Mouse (Mus musculus) midbrain, embryonic 16.5 days (tissue): ENCODE results near the gene Srl. TPM values are rescaled to one million over a fixed set of nuclear protein-coding genes. Genes with fewer than 3 reads are reported as not detected.

ENCODE experiments used
- ATAC-seq: fragments of 200-750 bp; cut with Nextera tagmentation; 2 replicates; pipeline ENCODE4 v1.8.0; 2017; ENCODE audit warnings: moderate TSS enrichment
- H3K27ac ChIP-seq: fragments of 300-500 bp; sonication (generic); 2 replicates; pipeline ENCODE4 v1.5.1; 2014; ENCODE audit warnings: mild to moderate bottlenecking, low read length, mixed read lengths
- H3K27me3 ChIP-seq: fragments of 300-500 bp; sonication (generic); 2 replicates; pipeline ENCODE4 v1.6.1; 2014; ENCODE audit warnings: low read depth, low read length, mixed read lengths; ENCODE audit not compliant: control insufficient read depth, insufficient read depth
- H3K36me3 ChIP-seq: fragments of 300-500 bp; sonication (generic); 2 replicates; pipeline ENCODE4 v1.6.1; 2014; ENCODE audit warnings: mild to moderate bottlenecking, low read length, moderate library complexity, mixed read lengths; ENCODE audit not compliant: control insufficient read depth, insufficient read depth
- H3K4me1 ChIP-seq: fragments of 300-500 bp; sonication (generic); 2 replicates; pipeline ENCODE4 v1.6.1; 2014; ENCODE audit warnings: mild to moderate bottlenecking, low read length, mixed read lengths; ENCODE audit not compliant: control insufficient read depth, insufficient read depth
- H3K4me2 ChIP-seq: fragments of 300-500 bp; sonication (generic); 2 replicates; pipeline ENCODE4 v1.6.1; 2014; ENCODE audit warnings: mild to moderate bottlenecking, low read length, mixed read lengths
- H3K4me3 ChIP-seq: fragments of 300-500 bp; sonication (generic); 2 replicates; pipeline ENCODE4 v1.5.1; 2014; ENCODE audit warnings: low read depth, mild to moderate bottlenecking, low read length, moderate library complexity, mixed read lengths
- H3K9ac ChIP-seq: fragments of 300-500 bp; sonication (generic); 2 replicates; pipeline ENCODE4 v1.6.1; 2014; ENCODE audit warnings: low read depth, low read length, mixed read lengths
- H3K9me3 ChIP-seq: fragments of 300-500 bp; sonication (generic); replicated peaks from 2 replicates; pipeline ENCODE4 v1.6.1; 2014; ENCODE audit warnings: mild to moderate bottlenecking, low read length, mixed read lengths; ENCODE audit not compliant: control insufficient read depth, poor library complexity, severe bottlenecking
- WGBS: fragments of 180-500 bp; shearing (Covaris S2); extraction: QIAGEN DNeasy Blood & Tissue Kit; methylation state at CpG from one replicate; pipeline ENCODE4 v1.1.7; 2014; 5-methylcytosine and 5-hydroxymethylcytosine counted together
- polyA plus RNA-seq: library from polyadenylated mRNA; unstranded; fragments of >200 nt; fragmentation: Nextera tagmentation; extraction: Ambion mirVana; gene quantifications from 2 replicates; pipeline ENCODE4 v1.2.1, GENCODE M21; 2015

Gene Srl
- polyA plus RNA-seq, 1 experiment from 2014 or later: 23.0 TPM

GRCm38 (mm10) chr16:4578630-4579029 lies 37.0 kb upstream of the Srl start:
- no peak for ATAC-seq
- Histone ChIP-seq H3K9me3 (no peaks in the 10 kb centered on the region), H3K4me1 (no peaks in the 10 kb centered on the region), H3K27me3 (no peaks in the 10 kb centered on the region), H3K4me3 (no peak overlapping the region), H3K27ac (no peak overlapping the region), H3K4me2 (no peak overlapping the region), H3K36me3 (no peaks in the 10 kb centered on the region), H3K9ac (no peak overlapping the region)
- 82% methylated on average over 7 of the region's 7 CpGs for WGBS

- Histone ChIP-seq H3K9me3 (no peaks in the 10 kb centered on the region), H3K36me3 (no peaks in the 10 kb centered on the region), H3K27ac (no peak overlapping the region), H3K4me2 (no peak overlapping the region), H3K4me1 (no peaks in the 10 kb centered on the region), H3K4me3 (no peak overlapping the region), H3K9ac (no peak overlapping the region), H3K27me3 (no peaks in the 10 kb centered on the region)
- WGBS: 53% methylated on average over 2 of the region's 2 CpGs
- no peak for ATAC-seq
Measured at GRCm38 (mm10) chr16:4576873-4577272, 35.3 kb upstream of the Srl start.

GRCm38 (mm10) chr16:4576038-4576437 lies 34.4 kb upstream of the Srl start:
- H3K9ac ChIP-seq: no peak overlapping the region
- H3K27ac ChIP-seq: no peak overlapping the region
- H3K27me3 ChIP-seq: no peaks in the 10 kb centered on the region
- H3K4me1 ChIP-seq: no peaks in the 10 kb centered on the region
- 53% methylated on average over 2 of the region's 2 CpGs for WGBS
- no peak overlapping the region for H3K4me3 ChIP-seq
- no peaks in the 10 kb centered on the region for H3K9me3 ChIP-seq
- H3K36me3 ChIP-seq: no peaks in the 10 kb centered on the region
- no peak for ATAC-seq
- no peak overlapping the region for H3K4me2 ChIP-seq

GRCm38 (mm10) chr16:4570737-4571136 lies 29.1 kb upstream of the Srl start:
- no peak overlapping the region for H3K27ac ChIP-seq
- H3K9ac ChIP-seq: no peak overlapping the region
- no peaks in the 10 kb centered on the region for H3K9me3 ChIP-seq
- ATAC-seq: no peak
- no peaks in the 10 kb centered on the region for H3K27me3 ChIP-seq
- H3K4me2 ChIP-seq: no peak overlapping the region
- 70% methylated on average over 4 of the region's 4 CpGs for WGBS
- no peaks in the 10 kb centered on the region for H3K36me3 ChIP-seq
- no peak overlapping the region for H3K4me3 ChIP-seq
- no peaks in the 10 kb centered on the region for H3K4me1 ChIP-seq

- WGBS: 16% methylated on average over 4 of the region's 4 CpGs
- no peak overlapping the region for H3K27ac ChIP-seq
- no peaks in the 10 kb centered on the region for H3K27me3 ChIP-seq
- no peak overlapping the region for H3K4me2 ChIP-seq
- no peaks in the 10 kb centered on the region for H3K4me1 ChIP-seq
- no peaks in the 10 kb centered on the region for H3K9me3 ChIP-seq
- H3K4me3 ChIP-seq: no peak overlapping the region
- ATAC-seq: peak; percentile 21; the same call in 1 of the 2 replicates
- no peak overlapping the region for H3K9ac ChIP-seq
- no peaks in the 10 kb centered on the region for H3K36me3 ChIP-seq
Measured at GRCm38 (mm10) chr16:4567912-4568311, 26.3 kb upstream of the Srl start.

- no peaks in the 10 kb centered on the region for H3K27me3 ChIP-seq
- WGBS: 2% methylated on average over 41 of the region's 43 CpGs
- peak; percentile 23 for ATAC-seq
- peak overlapping the region; percentile 86 for H3K27ac ChIP-seq
- peak overlapping the region; percentile 82 for H3K9ac ChIP-seq
- H3K4me2 ChIP-seq: peak overlapping the region; percentile 89
- H3K36me3 ChIP-seq: no peaks in the 10 kb centered on the region
- H3K4me3 ChIP-seq: peak overlapping the region; percentile 81
- H3K4me1 ChIP-seq: peaks cover 17% of the 10 kb centered on the region
- no peaks in the 10 kb centered on the region for H3K9me3 ChIP-seq
Measured at GRCm38 (mm10) chr16:4560145-4560952, 18.7 kb upstream of the Srl start.

- Histone ChIP-seq H3K36me3 (no peaks in the 10 kb centered on the region), H3K4me1 (peaks cover 17% of the 10 kb centered on the region), H3K4me2 (peak within 1 kb of the TSS; percentile 89), H3K9me3 (no peaks in the 10 kb centered on the region), H3K4me3 (peak within 1 kb of the TSS; percentile 81), H3K27me3 (no peaks in the 10 kb centered on the region), H3K9ac (peak within 1 kb of the TSS; percentile 82), H3K27ac (peak within 1 kb of the TSS; percentile 86)
- 0% methylated on average over 17 of the region's 17 CpGs for WGBS
- peak; percentile 16 for ATAC-seq
Measured at GRCm38 (mm10) chr16:4559715-4560144, 18.1 kb upstream of the Srl start, which contains the start of gene Tfap4. TSS of gene Tfap4 (minus strand) at chr16:4559854.

- Histone ChIP-seq H3K4me2 (peak overlapping the region; percentile 89), H3K27ac (peak overlapping the region; percentile 86), H3K36me3 (no peaks in the 10 kb centered on the region), H3K27me3 (no peaks in the 10 kb centered on the region), H3K4me1 (peaks cover 17% of the 10 kb centered on the region), H3K9ac (peak overlapping the region; percentile 82), H3K9me3 (no peaks in the 10 kb centered on the region), H3K4me3 (peak overlapping the region; percentile 81)
- peak; percentile 57 for ATAC-seq
- WGBS: under 1% methylated on average over 37 of the region's 43 CpGs
Measured at GRCm38 (mm10) chr16:4558980-4559631, 17.5 kb upstream of the Srl start.

GRCm38 (mm10) chr16:4558384-4558979 lies 16.9 kb upstream of the Srl start:
- WGBS: under 1% methylated on average over 38 of the region's 38 CpGs
- no peaks in the 10 kb centered on the region for H3K27me3 ChIP-seq

More at GRCm38 (mm10) chr16:4558384-4558979, 16.9 kb upstream of the Srl start:
- Histone ChIP-seq H3K4me3 (peak overlapping the region; percentile 81), H3K9me3 (no peaks in the 10 kb centered on the region), H3K4me1 (peaks cover 17% of the 10 kb centered on the region), H3K27ac (peak overlapping the region; percentile 86), H3K36me3 (no peaks in the 10 kb centered on the region), H3K9ac (peak overlapping the region; percentile 82), H3K4me2 (peak overlapping the region; percentile 89)
- peak; percentile 95 for ATAC-seq
